8 mouse cellular contexts compared by ENCODE assay signal in genomic region chr13:43398297-43399080, GRCm38 (mm10). TPM values are rescaled to one million over a fixed set of nuclear protein-coding genes. Genes with fewer than 3 reads are reported as not detected.
DNase-seq lines count a peak whose midpoint lies in the region; ATAC-seq lines count a peak whose summit lies in the region.

Gene Nol7 (plus strand): TSS chr13:43398390.

- H3K4me2 ChIP-seq in hindbrain, embryonic 16.5 days (ENCODE audit: low read length), result peak within 1 kb of the TSS; percentile 86

- H3K9me3 ChIP-seq in hindbrain, embryonic 16.5 days (ENCODE audit: control insufficient read depth, low read length), result no peaks in the 10 kb centered on the region

- H3K27me3 ChIP-seq in hindbrain, embryonic 16.5 days (replicated peaks; ENCODE audit: control insufficient read depth, insufficient read depth, low read length), result no peaks in the 10 kb centered on the region

- peaks cover 11% of the 10 kb centered on the region for H3K36me3 ChIP-seq in hindbrain, embryonic 16.5 days (ENCODE audit: control insufficient read depth, insufficient read depth, low read length)
- peaks cover 25% of the 10 kb centered on the region for H3K36me3 ChIP-seq in macrophage (ENCODE audit: inconsistent target)

- DNase-seq in T-cell, adult 2 months (ENCODE audit: low spot score), result peak; percentile 93
- peak; percentile 97 to 98 for DNase-seq in cerebellum, postnatal 36 days
- peak; percentile 95 for DNase-seq in gastrocnemius, adult 18-20 months (ENCODE audit: low spot score)
- DNase-seq in left cerebral cortex, adult 18-20 months (ENCODE audit: low spot score in 2 of 2), result peak; percentile 96 to 97
- peak; percentile 96 for DNase-seq in right cerebral cortex, adult 18-20 months
- peak; percentile 79 for DNase-seq in urinary bladder, postnatal 10 days (ENCODE audit: low spot score)

- ATAC-seq in hindbrain, embryonic 16.5 days, result peak; percentile 95

- peaks cover 8% of the 10 kb centered on the region for H3K4me1 ChIP-seq in hindbrain, embryonic 16.5 days (ENCODE audit: control insufficient read depth, insufficient read depth, low read depth, low read length)

- WGBS in hindbrain, embryonic 16.5 days, result 1% methylated on average over 70 of the region's 72 CpGs
- WGBS in macrophage (ENCODE audit: missing documents), result under 1% methylated on average over 70 of the region's 72 CpGs

- peaks cover 30% of the 10 kb centered on the region for H3K79me2 ChIP-seq in macrophage (ENCODE audit: inconsistent target)

- peak within 1 kb of the TSS; percentile 84 for H3K4me3 ChIP-seq in hindbrain, embryonic 16.5 days (ENCODE audit: low read length)
- peak within 1 kb of the TSS; percentile 84 for H3K4me3 ChIP-seq in macrophage (ENCODE audit: inconsistent target)

- peak within 1 kb of the TSS; percentile 98 for H3K27ac ChIP-seq in hindbrain, embryonic 16.5 days (ENCODE audit: low read depth, low read length)
- H3K27ac ChIP-seq in macrophage, result peak within 1 kb of the TSS; percentile 44

- peak within 1 kb of the TSS; percentile 98 for H3K9ac ChIP-seq in hindbrain, embryonic 16.5 days (ENCODE audit: low read depth, low read length)

RNA-seq across cellular contexts. Expression of gene Nol7, which starts in this region (rescaled TPM):
- total RNA-seq in gastrocnemius, adult 18-20 months (2021), result 100 to 1,000 TPM; 121 to 134 TPM
- 140 and 144 TPM in 2 replicates for polyA plus RNA-seq in hindbrain, embryonic 16.5 days (2015; fragmentation: Nextera tagmentation; extraction: Ambion mirVana)
- 10 to 100 TPM; 69.7 to 71.0 TPM for total RNA-seq in left cerebral cortex, adult 18-20 months (2021)
- 10 to 100 TPM; 10.7 to 64.3 (median 32.5) TPM for total RNA-seq in macrophage (2018; cell fraction: chromatin; rRNA removed)
- total RNA-seq in macrophage (2018; cell fraction: cytosol; rRNA removed), result 10 to 100 TPM; 57.3 to 87.3 (median 69.7) TPM
- 10 to 100 TPM; 21.1 to 53.2 (median 34.4) TPM for total RNA-seq in macrophage (2018; cell fraction: nucleus; rRNA removed)
- polyA plus RNA-seq in macrophage (2018), result 65.3 to 94.3 TPM (median 93.9 TPM) in 3 replicates

Comparison
In these comparisons a context has a peak if more than half of its experiments do, and no peak if none do; other contexts are left out.
1. Peak in every context shown above with its lines: DNase-seq, ATAC-seq, H3K4me3 ChIP-seq and H3K27ac ChIP-seq.